Mouse (Mus musculus) lung, postnatal 0 days (tissue): ENCODE measurements around the gene Msi2. TPM values are rescaled to one million over a fixed set of nuclear protein-coding genes. Genes with fewer than 3 reads are reported as not detected.

ENCODE experiments used
- ATAC-seq: fragments of 200-750 bp; cut with Nextera tagmentation; 2 replicates; pipeline ENCODE4 v1.8.0; 2017; ENCODE audit warnings: moderate library complexity
- DNase-seq: peaks from one replicate; pipeline ENCODE4 v3.0.0-alpha.2; 2016; ENCODE audit warnings: low spot score
- H3K27ac ChIP-seq: fragments of 300-500 bp; sonication (generic); 2 replicates; pipeline ENCODE4 v1.5.1; 2014; ENCODE audit warnings: antibody characterized with exemption, mild to moderate bottlenecking, low read length, mixed read lengths
- H3K27me3 ChIP-seq: fragments of 300-500 bp; sonication (generic); replicated peaks from 2 replicates; pipeline ENCODE4 v1.6.1; 2014; ENCODE audit warnings: low read length, mixed read lengths; ENCODE audit not compliant: insufficient read depth
- H3K36me3 ChIP-seq: fragments of 300-500 bp; sonication (generic); 2 replicates; pipeline ENCODE4 v1.6.1; 2014; ENCODE audit warnings: low read length, mixed read lengths; ENCODE audit not compliant: insufficient read depth
- H3K4me1 ChIP-seq: fragments of 300-500 bp; sonication (generic); 2 replicates; pipeline ENCODE4 v1.6.1; 2014; ENCODE audit warnings: antibody characterized with exemption, low read depth, low read length, mixed read lengths; ENCODE audit not compliant: insufficient read depth
- H3K4me2 ChIP-seq: fragments of 300-500 bp; sonication (generic); replicated peaks from 2 replicates; pipeline ENCODE4 v1.6.1; 2014; ENCODE audit warnings: low read depth, mild to moderate bottlenecking, low read length, moderate library complexity, mixed read lengths
- H3K4me3 ChIP-seq: fragments of 300-500 bp; sonication (generic); 2 replicates; pipeline ENCODE4 v1.5.1; 2014; ENCODE audit warnings: low read depth, low read length
- H3K9ac ChIP-seq: fragments of 300-500 bp; sonication (generic); replicated peaks from 2 replicates; pipeline ENCODE4 v1.6.1; 2014; ENCODE audit warnings: low read depth, mild to moderate bottlenecking
- H3K9me3 ChIP-seq: fragments of 300-500 bp; sonication (generic); 2 replicates; pipeline ENCODE4 v1.6.1; 2016; ENCODE audit warnings: low read length, mixed read lengths
- CTCF ChIP-seq: IDR thresholded peaks from 2 replicates; pipeline ENCODE4 v1.5.1; 2016; ENCODE audit warnings: antibody characterized with exemption, mild to moderate bottlenecking
- EP300 ChIP-seq: IDR thresholded peaks from 2 replicates; pipeline ENCODE4 v1.6.1; 2016; ENCODE audit warnings: antibody characterized with exemption, mild to moderate bottlenecking, control low read depth
- WGBS: fragments of 180-500 bp; shearing (Covaris S2); extraction: QIAGEN DNeasy Blood & Tissue Kit; methylation state at CpG from one replicate; pipeline ENCODE4 v1.1.7; 2014; 5-methylcytosine and 5-hydroxymethylcytosine counted together
- polyA plus RNA-seq: library from polyadenylated mRNA; unstranded; fragments of >200 nt; fragmentation: Nextera tagmentation; extraction: Ambion mirVana; gene quantifications from 2 replicates; pipeline ENCODE4 v1.2.1, GENCODE M21; 2015

Msi2 gene
- polyA plus RNA-seq, 1 experiment from 2014 or later, result 12.6 TPM

DNA sequence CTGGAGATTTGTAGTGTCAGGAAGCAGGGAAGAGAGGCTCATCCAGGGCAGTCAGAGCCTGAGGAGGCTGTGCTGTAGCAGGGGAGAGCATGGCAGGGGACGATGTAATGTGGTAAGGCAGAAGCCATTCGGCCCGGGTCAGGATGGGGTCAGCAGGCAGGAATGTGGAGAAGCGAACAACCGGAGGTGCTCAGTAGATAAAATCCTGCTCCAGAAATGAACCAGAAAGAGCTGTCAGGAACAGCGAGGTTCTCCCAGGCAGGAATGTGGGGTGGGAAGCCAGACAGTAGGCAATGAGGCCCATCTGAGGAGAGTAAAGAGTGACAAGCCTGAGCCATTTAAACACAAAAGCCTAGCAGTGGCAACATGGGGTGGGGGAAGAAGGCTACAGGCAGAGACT lies 157.1 kb downstream of the Msi2 start:
- 5% methylated on average over 6 of the region's 6 CpGs for WGBS
- Histone ChIP-seq H3K4me1 (peaks cover 24% of the 10 kb centered on the region), H3K4me2 (no peak overlapping the region)

DNA sequence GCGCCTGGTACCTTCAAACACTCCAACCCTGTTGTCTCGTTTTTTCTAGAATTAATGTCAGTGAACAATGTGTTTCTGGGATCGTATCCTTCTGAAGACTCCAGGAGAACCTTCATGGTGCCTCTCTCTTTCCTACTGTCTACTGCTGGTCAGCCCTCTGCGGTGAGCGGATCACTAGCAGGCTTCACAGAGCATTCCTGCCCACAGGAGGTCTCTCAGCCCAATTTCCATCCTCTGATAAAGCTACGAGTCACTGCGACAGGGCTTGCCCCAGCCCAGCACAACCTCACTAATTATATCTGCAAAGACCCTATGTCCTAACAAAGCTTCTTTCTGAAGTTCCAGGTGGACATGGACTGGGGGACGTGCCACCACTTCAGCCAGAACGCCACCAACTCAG lies 157.7 kb downstream of the Msi2 start:
- H3K27ac ChIP-seq, result no peak overlapping the region
- H3K4me3 ChIP-seq, result no peak overlapping the region
- 82% methylated on average over 9 of the region's 9 CpGs for WGBS
- DNase-seq (no peak), ATAC-seq (no peak)
- H3K4me2 ChIP-seq, result no peak overlapping the region
- TF ChIP-seq EP300 (no peak), CTCF (no peak)
- peaks cover 30% of the 10 kb centered on the region for H3K4me1 ChIP-seq
- no peak overlapping the region for H3K9ac ChIP-seq
- H3K9me3 ChIP-seq, result no peaks in the 10 kb centered on the region
- H3K36me3 ChIP-seq, result no peaks in the 10 kb centered on the region
- H3K27me3 ChIP-seq, result no peaks in the 10 kb centered on the region

More for the DNA sequence above, 157.1 kb downstream of the Msi2 start:
- Histone ChIP-seq H3K9me3 (no peaks in the 10 kb centered on the region), H3K36me3 (no peaks in the 10 kb centered on the region), H3K27me3 (no peaks in the 10 kb centered on the region), H3K9ac (no peak overlapping the region), H3K4me3 (no peak overlapping the region), H3K27ac (no peak overlapping the region)
- DNase-seq, result no peak
- ATAC-seq, result no peak
- TF ChIP-seq EP300 (no peak), CTCF (no peak)

GRCm38 (mm10) chr11:88559365-88559970 lies 158.8 kb downstream of the Msi2 start:
- Histone ChIP-seq H3K27me3 (no peaks in the 10 kb centered on the region), H3K9ac (no peak overlapping the region), H3K4me3 (no peak overlapping the region), H3K4me1 (peaks cover 35% of the 10 kb centered on the region), H3K9me3 (no peaks in the 10 kb centered on the region), H3K36me3 (no peaks in the 10 kb centered on the region), H3K27ac (no peak overlapping the region), H3K4me2 (no peak overlapping the region)
- TF ChIP-seq CTCF, result peak; percentile 46
- no peak for TF ChIP-seq EP300
- peak; percentile 15; the same call in 1 of the 2 replicates for ATAC-seq
- WGBS, result 43% methylated on average over 10 of the region's 10 CpGs
- DNase-seq, result peak; percentile 41

DNA sequence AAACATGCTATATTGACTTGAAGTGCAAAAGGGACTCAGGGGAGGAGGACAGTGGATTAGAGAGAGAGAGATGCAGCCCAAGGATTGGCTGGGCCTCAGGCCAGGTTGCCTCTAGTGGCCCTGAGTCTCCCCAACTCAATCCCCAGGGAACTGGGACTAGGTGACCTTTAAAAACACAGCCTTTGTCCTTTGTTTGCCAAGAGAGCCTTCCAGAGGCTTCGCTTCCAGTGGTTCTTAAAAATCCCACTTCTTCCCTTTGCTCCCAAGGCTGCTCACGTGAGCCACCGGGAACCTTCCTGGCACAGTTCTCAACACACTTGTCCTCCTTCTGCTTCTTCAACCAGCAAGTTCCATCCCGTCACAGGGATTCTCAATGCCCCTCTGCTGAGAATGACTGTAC lies 159.6 kb downstream of the Msi2 start:
- Histone ChIP-seq H3K4me3 (no peak overlapping the region), H3K27me3 (no peaks in the 10 kb centered on the region), H3K4me1 (peaks cover 37% of the 10 kb centered on the region), H3K9me3 (no peaks in the 10 kb centered on the region), H3K27ac (peak overlapping the region; percentile 27; the same call in 1 of the 2 replicates), H3K36me3 (no peaks in the 10 kb centered on the region), H3K9ac (no peak overlapping the region), H3K4me2 (no peak overlapping the region)
- WGBS, result 52% methylated on average over 4 of the region's 4 CpGs
- ATAC-seq (no peak), DNase-seq (no peak)
- TF ChIP-seq CTCF (no peak), EP300 (no peak)

- DNase-seq (peak; percentile 64), ATAC-seq (peak; percentile 53)
- Histone ChIP-seq H3K4me2 (no peak overlapping the region), H3K9me3 (no peaks in the 10 kb centered on the region), H3K9ac (no peak overlapping the region), H3K4me1 (peaks cover 42% of the 10 kb centered on the region), H3K36me3 (no peaks in the 10 kb centered on the region), H3K27ac (peak overlapping the region; percentile 27), H3K4me3 (no peak overlapping the region), H3K27me3 (no peaks in the 10 kb centered on the region)
- TF ChIP-seq EP300 (peak; percentile 90), CTCF (no peak)
- 34% methylated on average over 6 of the region's 6 CpGs for WGBS
These were observed 160.3 kb downstream of the Msi2 start for GRCm38 (mm10) chr11:88557828-88558580.

GRCm38 (mm10) chr11:88557116-88557768 lies 161.1 kb downstream of the Msi2 start:
- no peak for DNase-seq
- Histone ChIP-seq H3K27ac (peak overlapping the region; percentile 22), H3K4me2 (no peak overlapping the region), H3K4me3 (no peak overlapping the region), H3K9ac (no peak overlapping the region), H3K4me1 (peaks cover 42% of the 10 kb centered on the region), H3K9me3 (no peaks in the 10 kb centered on the region), H3K36me3 (no peaks in the 10 kb centered on the region), H3K27me3 (no peaks in the 10 kb centered on the region)
- ATAC-seq, result 0 out of 2 replicates have a peak, but pooled peaks have one; percentile 3
- 43% methylated on average over 4 of the region's 4 CpGs for WGBS
- TF ChIP-seq EP300, result no peak
- TF ChIP-seq CTCF, result no peak
